Mouse (Mus musculus): ENCODE results near the gene Apol8. TPM values are rescaled to one million over a fixed set of nuclear protein-coding genes. Genes with fewer than 3 reads are reported as not detected.

Apol8 gene
- total RNA-seq, 2 experiments from 2014 or later, result 0.48 to 0.97 TPM

DNA sequence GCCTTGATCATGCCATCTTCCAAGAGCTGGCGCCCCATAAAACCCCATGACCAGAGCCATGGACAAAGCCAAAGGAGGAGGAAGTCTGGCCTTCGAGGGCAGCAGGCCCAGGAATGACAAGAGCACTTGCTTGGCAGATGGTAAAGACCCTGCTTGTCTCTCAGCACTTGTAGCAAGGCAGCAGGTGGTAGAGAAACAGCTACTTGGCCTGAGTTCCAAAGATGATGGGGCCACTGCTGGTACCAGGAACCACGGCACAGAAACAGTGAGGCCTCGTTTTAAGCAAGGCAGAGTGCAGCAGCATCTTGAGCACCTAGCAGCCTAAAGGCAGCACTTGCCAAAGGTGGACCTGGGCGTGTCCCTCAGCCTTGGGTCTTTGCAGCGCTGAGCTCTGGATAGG, 31.6 kb upstream of the Apol8 start:
- intact Hi-C loops (cut with DNase I), result no loop called here
- peak; percentile 65 for DNase-seq

DNA sequence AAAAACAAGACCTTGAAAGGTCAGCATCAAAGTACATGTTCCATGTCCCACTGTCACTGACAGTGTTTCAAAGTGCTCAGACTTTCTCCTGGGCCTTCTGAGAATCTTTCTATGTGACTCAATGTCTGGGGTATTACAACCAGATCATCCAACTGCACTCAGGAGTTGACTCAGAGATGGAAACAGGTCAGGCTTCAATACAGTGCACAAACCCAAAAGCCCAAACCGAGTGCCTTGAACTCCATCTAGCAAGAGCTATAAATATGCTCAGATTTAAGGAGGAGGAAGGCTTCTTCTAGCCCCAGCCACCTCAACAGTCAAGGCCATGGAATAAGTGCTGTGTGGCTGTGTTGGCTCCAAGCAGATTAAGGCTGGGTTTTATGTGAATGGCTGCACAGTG, 29.0 kb upstream of the Apol8 start:
- no peak for DNase-seq
- intact Hi-C loops (cut with DNase I), result no loop called here

DNA sequence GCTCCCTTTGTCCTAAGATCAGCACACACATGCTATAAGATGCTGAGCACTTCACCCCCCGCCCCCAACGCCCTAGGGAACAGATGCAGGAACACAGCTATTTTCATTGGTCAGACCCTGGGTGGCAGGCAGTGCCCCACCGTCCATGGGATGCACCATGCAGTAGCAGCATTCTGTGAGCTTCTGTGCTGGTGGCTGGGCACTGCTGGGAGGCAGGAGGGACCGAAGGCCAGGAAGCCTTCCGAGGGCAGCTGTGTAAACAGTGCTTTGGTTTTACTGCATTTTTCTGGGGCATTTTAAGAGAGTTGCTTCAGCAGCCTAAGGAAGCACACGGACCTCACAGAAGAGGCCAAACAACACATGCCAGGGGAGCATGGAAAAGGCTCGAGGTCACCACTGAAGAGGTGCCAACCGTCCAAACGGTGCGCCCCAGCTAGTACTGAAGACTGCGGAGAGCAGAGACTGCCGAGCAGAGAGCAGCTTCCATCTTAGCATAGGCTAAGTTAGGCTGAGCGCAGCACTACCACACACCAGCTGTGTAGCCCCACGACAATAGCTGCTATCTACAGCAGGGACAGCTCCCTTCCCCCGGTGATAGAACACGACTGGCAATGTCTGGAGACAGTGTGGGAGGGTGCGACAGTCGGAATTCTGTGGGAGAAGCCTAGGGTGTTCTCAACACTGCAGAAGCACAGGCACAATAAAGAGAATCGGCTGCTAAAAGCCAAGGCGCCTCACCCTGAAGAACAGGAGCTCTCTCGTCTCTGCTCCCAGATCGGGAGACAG, 27.4 kb upstream of the Apol8 start:
- no peak for DNase-seq
- intact Hi-C loops (cut with DNase I), result no loop called here

DNA sequence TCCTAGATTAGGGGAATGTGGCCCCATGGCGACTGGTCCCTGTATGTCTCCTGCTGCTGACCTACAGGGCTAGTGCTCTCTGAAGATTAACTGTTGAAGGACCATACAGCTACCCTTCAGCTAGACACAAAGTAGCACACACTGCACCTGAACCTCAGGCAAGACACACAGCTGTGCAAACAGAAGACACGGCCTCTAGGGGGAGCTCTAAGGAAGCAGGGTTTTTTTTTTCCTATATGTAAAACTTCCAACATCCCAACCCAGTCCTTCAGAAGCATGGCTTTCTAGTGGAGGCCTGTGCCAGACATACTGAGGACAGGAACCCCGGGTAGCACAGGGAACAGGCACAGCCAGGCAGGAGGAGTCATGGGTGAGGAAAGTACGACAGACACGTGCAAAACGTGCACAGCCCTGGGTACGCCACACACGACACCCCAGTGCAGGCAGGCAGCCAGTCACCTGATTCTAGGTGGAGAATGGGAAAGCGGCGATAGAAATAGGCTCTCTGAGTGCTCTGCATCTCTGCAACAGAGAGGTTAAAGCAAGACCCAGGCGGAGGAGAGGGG, 25.7 kb upstream of the Apol8 start:
- intact Hi-C loops (cut with DNase I), result no loop called here
- DNase-seq, result no peak

DNA sequence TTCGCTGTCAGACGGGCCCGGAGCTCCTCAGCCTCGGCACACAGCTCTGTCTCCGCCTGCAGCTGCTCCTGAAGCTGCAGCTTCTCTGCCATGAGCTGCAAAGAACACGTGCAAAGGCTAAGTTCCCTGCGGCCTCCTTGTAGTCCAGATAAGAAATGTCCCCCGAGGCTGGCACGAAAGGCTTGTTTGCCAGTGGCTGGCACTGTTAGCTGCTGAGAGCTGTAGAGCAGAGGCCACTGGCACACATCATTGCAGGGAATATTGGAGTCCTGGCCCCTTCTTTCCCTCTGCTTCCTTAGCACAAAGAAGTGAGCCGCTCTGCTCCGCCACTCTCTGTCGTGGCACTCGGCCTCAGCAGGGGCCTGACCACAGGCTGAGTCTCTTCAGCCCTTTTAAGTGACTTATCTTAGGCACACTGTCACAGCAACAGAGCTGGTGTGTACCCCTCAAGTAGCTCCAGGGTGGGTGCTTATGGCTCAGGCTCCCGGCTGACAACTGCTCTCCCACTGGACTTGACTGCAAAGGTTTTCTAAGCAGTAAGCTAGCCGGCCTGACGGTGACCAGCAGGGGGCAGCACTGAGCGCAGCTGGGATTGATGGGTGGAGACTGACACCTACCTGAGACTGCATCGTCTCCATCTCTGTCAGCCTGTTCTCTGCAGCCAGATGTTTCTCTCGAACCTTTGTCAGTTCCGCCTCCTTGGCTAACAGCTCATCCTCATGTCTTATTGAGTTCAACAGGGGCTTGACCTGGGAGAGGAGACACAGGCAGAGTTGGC, 18.6 kb upstream of the Apol8 start:
- DNase-seq, result peak; percentile 80
- intact Hi-C loops (cut with DNase I), result no loop called here

DNA sequence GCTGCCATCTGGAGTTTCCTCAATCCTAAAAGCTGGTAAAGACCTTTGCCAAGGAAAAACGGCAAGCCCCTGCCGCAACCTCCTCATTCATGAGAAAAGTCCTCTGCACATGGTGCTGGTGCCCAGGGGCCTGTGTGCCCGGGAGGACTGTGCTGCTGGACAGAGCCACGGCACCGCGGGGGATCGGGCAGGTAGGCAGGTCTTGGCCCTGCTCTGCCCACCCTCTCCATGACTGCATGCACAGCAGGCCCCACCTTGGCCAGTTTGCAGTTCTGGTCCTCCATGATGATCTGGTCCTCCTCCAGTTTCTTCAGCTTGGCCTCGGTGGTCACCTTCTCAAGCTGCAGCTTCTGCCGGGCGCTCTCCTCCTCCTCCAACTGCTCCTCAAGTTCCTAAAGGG, 17.5 kb upstream of the Apol8 start:
- DNase-seq, result no peak
- intact Hi-C loops (cut with DNase I), result loop anchor here (5.0 kb wide), 1 partner anchor 143 kb away; no protein-coding TSS in a partner anchor

DNA sequence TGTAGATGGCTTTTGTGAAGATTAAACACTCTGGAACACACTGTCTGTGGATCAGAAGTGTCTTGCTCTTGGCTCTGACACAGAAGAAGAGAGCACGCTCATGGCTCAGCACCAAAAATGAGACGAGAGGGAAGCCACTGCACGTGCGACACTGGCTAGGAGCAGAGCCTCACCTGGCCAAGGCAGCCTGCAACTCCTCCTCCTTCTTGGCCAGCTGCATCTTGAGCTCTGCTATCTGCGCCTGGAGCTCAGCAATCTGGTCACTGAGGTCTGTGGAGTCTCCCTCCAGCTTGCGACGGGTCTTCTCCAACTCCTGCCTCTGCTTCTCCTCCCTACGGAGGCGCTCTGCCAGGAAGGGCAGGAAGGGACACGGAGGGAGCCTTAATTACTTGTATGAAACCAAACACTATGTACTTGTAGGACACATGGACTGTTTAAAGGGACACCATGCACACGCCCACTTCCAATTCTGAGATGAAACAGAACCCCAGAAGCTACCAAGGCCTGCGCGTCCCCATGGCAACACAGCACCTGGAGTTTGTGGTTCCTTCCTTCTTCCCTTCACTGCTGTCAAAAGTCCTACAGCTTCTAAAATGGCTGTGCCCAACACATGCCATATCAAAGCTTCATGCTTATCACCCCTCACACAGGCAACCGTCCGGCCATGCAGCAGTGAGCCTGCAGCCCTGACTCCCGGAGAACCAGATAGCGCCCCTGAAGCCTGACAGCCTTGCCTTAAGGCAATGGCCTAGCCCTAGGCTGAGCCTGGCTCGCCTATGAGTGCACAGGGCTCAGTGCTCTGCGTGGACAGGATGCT, 16.5 kb upstream of the Apol8 start:
- intact Hi-C loops (cut with DNase I), result loop anchor here (5.0 kb wide), 1 partner anchor 144 kb away; no protein-coding TSS in a partner anchor
- DNase-seq, result no peak

DNA sequence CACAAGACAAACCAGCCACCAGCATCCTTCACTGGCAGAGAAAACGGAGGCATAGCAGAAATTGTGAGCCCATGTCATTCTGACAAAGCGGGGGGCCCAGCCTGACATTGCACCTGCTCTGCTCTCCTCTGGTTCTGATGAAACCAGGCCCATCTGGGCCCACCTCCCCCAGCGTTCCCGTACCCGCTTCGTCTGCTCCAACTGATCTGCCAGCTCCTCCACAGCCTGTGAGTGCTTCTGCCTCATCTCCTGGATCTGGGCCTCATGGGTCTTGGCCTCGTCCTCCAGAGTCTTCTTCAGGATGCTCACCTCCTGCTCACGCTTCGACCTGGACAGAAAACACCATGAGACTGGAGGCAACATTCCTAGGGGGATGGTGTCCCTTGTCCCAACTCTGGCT, 14.1 kb upstream of the Apol8 start:
- intact Hi-C loops (cut with DNase I), result loop anchor here (5.0 kb wide), 1 partner anchor 146 kb away; no protein-coding TSS in a partner anchor
- no peak for DNase-seq

DNA sequence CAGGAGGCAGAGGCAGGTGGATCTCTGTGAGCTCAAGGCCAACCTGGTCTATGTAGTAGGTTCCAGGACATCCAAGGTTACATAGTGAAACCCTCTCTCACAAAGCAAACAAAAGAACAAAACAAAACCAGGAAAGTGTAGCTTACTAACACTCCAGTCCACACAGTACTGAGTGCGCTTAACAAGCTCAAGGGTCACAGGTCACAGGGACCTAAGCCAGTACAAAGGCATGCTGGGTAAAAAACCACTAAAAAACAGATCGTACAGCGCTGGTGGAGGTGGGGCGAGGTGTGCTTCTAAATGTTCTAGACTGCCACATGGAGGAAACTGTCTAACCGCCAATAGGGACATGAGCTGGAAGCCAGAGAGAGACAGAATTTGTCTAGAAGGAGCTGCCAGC, 13.5 kb upstream of the Apol8 start:
- intact Hi-C loops (cut with DNase I), result loop anchor here (5.0 kb wide), 1 partner anchor 147 kb away; no protein-coding TSS in a partner anchor
- no peak for DNase-seq

DNA sequence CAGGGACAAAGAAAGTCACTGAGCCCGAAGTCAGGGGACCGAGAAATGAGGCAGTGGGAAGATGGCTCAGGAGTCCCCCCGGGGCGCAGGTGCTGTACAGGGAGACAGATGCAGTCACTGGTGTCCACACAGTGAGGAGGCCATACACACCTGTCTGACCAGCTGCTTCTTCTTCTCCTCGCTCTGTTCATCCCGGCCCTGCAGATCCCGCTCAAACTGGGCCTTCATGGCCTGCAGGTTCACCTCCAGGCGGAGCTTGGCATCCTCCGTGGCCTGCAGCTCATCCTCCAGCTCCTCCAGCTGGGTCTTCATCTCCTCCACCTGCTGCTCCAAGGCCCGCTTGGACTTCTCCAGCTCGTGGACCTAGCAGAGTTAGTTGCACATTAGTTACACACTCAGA, 10.2 kb upstream of the Apol8 start:
- no peak for DNase-seq
- intact Hi-C loops (cut with DNase I), result no loop called here

DNA sequence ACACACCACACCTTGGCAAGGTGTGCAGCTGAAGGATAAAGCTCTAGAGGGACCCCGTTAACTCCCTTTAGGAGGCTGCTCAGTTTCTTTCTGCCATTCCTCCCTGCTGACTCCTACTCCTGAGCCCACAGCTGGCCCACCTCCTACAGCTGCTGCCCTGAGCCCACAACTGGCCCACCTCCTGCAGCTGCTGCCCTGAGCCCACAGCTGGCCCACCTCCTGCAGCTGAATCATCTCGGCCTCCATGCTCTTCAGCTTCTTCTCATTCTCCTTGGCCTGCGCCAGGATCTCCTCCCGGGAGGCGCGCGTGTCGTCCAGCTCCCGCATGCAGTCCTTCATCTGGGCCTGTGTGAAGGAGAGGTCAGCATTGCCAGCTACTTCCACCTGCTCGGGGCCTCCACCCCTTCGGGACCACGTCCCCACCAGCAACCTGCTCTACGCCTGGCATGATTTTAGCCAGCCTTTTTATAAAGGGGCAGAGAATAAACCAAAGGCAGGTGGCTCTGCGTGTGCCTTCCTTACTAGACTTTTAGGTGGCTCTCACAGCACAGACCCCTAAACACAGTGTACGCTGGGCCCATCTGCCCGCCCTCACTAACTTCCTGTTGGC, 8.8 kb upstream of the Apol8 start:
- DNase-seq, result no peak
- intact Hi-C loops (cut with DNase I), result no loop called here

DNA sequence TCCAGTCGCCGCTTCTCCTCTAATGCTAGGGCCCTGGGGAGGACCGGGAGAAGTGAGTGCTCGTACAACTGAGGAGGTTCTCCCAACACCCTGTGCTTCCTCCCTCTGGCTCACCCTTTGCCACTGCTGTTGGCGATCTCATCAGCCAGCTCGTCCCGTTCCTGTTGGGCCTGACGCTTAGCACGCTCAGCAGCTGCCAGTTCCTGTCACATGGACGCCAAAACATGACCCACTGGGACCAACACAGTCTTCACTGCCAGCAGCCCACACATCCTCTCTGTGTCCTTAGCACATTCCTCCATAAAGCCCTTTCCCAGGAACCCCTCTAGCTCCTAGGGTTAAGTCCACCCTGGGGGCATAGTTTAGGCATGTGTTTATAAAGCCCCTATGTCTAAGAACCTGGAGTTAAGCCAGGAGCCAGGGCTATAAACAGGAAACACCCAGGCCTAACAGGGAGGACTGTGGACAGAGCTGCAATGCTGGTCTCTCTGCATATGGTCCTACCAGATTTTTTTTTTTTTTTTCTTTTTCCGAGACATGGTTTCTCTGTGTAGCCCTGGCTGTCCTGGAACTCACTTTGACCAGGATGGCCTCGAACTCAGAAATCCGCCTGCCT, 7.7 kb upstream of the Apol8 start:
- intact Hi-C loops (cut with DNase I), result no loop called here

DNA sequence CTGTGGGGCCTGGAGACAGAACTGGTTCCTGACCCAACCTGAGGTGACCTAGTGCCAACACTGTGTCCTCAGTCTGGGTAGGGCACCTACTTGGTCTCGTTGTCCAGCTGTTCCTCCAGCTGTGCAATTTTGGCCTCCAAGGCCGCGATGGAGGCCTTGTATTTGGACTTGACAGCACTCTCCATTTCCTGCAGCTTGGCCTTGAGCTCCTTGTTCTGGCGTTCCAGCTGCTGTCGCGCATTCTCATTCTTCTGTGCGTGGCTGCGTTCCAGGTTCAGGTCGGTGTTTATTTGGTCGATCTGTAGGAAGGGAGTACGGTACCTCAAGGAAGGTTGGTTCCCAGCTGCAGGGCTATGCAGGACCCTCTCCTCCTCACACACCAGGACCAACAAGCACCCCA, 6.9 kb upstream of the Apol8 start:
- DNase-seq, result no peak
- intact Hi-C loops (cut with DNase I), result no loop called here

More for the DNA sequence above, 7.7 kb upstream of the Apol8 start:
- peak; percentile 58 for DNase-seq

DNA sequence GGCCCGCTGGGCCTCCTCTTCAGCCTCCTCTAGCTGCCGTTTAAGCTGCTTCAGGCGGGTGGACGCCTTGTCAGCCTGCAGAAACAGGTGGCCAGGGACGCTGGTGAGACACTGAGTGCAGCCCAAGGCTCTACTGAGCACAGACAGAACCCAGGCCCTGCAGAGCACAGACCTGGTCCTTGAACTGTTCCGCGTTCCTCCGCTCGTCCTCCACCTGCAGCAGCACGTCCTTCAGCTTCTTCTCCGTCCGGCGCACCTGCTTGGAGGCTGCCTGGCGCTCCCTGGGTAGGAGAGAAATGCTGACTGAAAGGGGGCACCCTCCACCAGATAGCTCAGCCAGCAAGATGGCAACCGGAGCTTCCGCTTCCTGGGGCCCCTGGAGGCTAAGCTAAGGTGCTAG, 6.2 kb upstream of the Apol8 start:
- intact Hi-C loops (cut with DNase I), result no loop called here
- no peak for DNase-seq

DNA sequence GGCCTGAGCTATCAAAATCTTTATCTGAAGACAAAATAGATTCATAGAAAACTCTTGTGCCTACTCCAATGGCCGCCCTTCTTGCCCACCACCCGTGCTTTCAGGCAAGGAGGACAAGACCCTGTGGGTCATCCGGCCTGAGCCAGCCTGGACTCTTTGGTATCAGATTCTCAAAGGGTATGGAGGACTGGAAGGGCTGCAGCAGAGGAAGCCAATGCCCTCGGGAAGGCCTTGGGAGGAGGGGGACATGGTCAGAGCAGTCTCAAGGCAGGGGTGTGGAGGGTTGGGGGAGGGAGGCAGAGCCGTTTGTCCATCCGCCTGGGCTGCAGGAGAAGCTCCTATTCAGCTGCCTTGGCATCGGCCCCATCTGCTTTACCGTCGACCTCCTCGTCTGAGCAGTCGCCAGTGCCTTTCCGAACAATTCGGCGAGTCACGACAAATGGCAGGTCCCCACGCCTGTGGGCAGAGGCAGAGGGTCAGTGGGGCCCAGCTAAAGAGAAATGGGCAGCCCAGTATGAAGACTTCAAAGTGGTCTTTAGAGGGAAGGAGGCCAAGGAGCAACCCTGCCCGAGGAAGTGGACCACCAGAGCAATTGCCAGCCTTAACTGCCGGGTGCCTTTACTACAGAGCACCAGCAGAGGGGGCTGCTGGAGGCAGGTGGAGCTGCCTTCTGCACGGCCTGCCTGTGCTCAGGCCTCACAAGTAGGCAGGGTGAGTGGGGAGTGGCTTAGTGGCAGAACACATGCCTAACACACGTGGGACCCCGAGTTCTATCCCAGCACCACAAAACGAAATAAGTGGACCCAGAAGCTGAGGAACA, 5.0 kb upstream of the Apol8 start:
- intact Hi-C loops (cut with DNase I), result no loop called here
- peak; percentile 50 for DNase-seq

DNA sequence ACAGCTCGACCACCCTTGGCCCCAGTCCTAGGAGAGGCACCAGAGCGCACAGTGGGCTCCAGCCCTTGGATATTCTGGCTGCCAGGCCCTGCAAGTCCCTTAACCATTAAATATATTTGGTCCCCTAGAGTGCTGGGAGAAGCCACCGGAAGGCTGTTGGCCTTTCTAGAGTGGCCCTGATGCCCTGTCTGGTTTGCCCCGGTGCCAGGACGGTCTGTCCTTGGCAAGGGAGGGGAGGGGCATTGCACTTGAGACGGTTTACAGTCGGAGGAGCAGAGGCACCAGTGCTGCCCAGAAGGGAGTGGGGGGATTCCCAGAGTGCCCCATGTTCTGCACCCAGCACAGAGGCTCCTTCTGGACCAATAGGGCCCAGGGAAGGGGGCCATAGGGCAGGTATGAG, 4.3 kb upstream of the Apol8 start:
- DNase-seq, result no peak
- intact Hi-C loops (cut with DNase I), result no loop called here

DNA sequence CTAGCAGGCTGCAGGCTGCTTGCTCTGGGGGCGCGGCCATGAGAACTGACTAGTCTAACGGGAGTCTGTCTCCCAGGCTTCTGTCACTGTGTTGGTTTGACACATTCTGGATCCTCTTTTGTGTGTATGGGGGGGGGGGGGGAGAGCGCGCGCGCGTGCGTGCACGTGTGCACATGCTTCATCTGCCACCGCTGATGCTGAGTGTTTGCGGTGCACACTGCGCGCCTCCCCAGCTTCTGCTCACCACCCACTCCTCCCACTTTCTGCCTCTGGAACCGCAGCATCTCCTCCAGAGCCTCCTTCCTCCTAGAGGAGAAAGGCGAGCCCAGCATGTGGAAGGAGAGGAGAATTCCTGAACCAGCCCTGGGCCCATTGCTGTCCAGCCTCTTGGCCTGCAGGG, 3.2 kb upstream of the Apol8 start:
- no peak for DNase-seq
- intact Hi-C loops (cut with DNase I), result no loop called here

DNA sequence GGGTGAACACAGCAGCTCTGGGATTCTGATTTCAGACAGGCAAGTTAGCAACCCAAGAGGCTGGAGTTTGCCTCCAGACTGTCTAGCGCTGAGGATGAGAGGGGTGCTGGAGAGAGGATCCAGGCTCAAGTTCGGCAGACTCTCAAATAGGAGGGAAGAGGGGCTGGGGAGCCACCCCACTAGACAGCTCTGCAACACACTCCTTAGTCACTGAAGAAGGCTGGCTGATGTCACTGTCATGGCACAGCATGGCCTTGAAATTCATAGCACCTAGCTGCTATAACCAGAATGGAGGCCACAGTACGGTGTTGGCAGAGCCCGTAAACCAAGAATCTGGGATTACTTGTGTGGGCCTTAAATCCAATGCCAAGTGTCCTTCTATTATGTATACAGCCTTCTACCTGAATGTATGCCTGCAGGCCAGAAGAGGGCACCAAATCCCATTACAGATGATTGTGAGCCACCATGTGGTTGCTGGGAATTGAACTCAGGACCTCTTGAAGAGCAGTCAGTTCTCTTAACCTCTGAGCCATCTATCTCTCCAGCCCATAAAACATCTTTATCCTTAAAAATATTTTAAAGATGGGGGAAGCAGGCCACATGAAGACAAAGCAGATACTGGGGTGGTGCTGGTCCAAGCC, 903 bp upstream of the Apol8 start:
- intact Hi-C loops (cut with DNase I), result no loop called here

DNA sequence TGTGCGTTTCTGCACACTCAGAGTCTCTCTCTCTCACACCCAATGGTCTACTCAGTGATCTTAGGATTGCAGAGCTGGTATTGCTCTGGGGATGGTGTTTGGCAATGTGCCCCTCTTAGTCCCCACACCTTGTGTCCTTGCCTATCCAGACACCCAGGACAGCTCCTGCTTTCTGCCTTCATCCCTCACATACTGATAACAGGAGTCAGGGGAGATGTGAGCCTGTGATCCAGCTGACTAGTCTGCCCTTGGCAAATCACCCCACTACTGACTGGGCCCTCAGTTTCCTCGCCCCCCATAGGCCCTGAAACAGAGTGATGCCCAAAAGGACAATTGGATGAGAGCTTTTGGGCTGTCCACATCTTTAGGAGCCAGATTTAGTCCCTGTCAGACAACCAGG, 722 bp downstream of the Apol8 start:
- no peak for DNase-seq
- intact Hi-C loops (cut with DNase I), result no loop called here

More for the DNA sequence above, 903 bp upstream of the Apol8 start:
- DNase-seq, result no peak

Measured in left cerebral cortex, postnatal 4 days (tissue).